Mouse (Mus musculus) right cerebral cortex, postnatal 36 days (tissue): ENCODE results near the gene Cacng6.

Source experiments
- DNase-seq, 2 experiments: peaks; one replicate each; pipeline ENCODE4 v3.0.0; 2022; ENCODE audit warnings: low spot score in 2 of 2, mixed read lengths in 1 of 2

Gene Cacng6

DNA sequence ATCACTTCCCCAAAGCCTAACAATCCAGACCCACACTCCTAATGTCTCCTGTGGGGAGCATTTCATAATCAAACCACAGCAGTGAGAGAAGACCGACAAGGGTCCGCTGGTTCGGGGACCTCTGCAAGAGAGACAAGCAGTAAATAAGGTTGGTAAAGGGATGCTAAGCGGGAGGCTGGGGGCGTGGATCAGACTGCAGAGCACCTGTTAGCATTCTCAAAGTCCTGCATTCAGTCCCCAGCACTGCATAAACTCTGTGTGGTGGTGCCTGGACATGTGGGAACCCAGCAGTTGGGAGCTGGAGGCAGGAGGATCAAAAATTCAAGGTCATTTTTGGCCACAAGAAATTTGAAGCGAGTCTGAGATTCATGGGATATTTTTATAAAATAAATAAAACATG lies 4.1 kb upstream of the Cacng6 start:
- no peak for DNase-seq

DNA sequence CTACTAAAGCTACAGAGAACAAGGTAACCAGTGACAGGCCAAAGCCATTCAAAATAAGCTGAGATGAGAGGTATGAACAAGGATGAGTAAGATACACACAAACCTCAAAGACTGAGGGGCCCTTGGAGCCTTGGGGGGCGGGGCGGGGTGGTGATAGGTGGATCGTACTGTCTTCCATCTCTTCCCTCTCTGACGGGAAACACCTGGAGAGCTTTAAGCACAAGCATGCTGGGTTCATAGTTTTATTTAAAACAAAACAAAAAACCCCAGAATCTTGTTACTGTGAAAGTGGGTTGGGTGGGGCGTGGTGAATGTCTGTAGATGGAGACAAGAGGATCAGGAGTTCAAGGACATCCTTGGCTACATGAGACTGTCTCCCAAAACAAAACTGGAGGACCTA lies 3.5 kb upstream of the Cacng6 start:
- DNase-seq = no peak

DNA sequence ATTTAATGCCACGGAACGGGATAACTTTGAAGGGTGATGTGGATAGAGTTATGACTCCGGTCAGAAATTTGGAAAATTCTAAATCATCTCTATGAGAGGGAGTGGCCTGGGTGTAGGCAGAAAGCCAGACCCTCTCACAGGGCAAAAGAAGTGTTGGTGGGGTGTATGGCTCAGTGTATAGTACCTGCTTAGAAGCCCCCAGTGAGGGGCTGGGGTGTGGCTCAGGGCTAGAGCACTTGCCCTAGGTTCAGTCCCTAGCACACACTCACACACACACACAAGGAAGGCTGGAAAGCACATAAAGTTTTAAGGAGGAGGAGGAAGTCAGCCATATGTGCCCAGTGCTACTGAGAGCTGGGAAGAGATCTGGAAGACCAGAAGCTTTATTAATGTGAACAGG lies 2.7 kb upstream of the Cacng6 start:
- no peak for DNase-seq

DNA sequence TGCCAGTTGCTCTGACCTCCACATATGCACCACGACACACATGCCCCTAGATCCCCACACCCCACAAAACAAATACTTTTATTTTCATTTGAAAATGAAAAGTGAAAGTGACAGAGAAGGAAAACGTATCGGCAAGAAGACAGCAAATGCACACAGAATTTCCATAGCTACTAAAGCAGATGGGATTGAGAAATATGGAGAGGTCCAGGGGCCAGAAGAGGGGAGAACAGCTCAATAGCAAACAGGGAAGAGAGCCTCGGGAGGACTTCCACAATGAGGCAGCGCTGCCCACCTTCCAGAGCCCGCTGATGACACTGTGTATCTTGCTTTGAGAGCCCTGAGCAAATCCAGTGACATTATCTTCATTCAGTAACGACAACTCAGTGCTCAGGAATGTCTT lies 1.9 kb upstream of the Cacng6 start:
- no peak for DNase-seq

DNA sequence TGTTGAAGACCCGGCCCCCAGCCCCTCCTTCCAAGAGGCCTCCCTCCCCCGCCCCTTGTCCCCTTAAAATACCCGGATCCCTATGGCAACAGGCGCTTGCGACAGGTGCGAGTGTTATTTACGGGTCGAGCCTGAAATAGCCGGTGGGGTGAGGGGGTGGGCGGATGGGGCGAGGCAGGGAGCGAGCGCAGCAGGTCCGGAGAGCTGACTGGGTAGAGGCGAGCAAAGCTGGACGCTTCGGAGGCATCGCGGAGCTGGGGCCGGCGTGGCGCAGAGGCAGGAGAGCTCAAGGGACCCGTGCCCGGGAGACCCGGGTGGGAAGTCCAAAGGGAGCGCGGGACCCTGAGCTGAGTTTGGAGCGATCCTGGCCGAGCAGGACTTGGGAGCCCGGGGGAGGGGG lies 565 bp upstream of the Cacng6 start:
- no peak for DNase-seq

DNA sequence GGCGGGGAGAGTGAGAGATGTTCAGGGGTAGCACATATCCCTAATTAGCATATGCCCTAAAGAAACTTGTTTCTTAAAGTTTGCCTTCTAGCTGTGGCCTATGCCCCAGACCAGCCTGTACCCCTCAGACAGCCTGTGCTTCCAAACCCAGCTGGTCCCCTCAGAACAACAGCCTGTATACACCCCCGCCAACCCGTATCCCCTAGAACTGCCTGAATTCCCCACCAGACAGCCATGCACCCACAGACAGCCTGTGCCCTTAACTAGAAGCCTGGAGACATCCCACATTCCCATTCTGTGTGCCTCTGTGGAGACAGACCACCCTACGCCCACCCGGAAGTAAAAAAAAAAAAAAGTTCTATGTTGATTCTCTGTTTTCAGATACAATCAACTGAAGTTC lies 1.1 kb downstream of the Cacng6 start:
- DNase-seq = no peak

DNA sequence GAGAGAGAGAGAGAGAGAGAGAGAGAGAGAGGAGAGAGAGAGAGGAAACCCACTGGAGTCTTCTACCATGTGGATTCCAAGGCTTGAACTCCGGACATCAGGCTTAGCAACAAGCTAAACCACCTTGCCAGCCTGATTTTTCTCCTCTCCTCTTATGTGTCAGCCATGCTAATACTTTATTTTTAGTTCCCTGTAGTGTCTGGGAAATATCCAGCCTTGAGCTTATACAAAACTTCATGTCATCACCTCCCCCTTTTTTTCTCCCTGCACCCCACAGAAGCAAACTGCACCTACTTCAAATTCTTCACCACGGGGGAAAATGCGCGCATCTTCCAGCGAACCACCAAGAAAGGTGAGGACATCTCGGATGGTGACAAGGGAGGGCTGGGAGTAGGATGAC lies 6.2 kb downstream of the Cacng6 start:
- DNase-seq = no peak

DNA sequence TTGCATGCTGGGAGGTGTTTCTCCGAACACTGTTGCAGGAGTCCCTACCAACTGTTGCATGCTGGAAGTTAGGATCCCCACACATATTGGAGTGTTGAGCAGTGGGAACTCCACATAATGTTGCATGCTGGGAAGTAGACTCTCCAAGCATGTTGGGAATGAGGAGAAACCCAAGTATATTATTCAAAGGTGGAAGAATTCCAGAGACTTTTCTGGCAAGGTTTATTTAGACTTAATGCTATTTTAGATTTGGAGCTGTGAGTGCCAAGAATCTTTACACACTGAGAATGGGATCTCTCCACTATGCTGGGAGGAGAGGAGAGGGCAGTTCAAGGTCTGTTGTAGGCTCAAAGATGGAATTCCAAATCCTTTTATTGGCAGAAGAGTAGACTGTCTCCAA lies 8.1 kb downstream of the Cacng6 start:
- DNase-seq = no peak

DNA sequence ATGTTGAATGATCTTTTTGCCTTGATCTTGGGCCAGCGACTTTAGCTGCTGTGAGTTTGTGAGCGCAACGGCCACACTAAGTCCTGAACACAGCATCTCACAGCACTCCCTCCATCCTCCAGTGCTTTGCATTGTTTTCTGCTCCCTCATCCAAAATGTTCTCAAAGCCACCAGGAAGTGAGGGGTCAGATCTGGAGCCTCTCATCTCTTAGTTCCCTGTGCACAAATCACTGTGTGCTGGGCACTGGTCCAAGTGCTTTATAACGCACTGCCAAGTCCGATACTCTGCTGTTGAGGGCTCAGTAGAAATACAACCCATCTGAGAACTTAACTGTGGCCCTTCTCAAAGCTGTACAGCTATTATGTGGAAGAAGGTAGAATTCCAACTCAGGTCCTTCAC lies 13.9 kb downstream of the Cacng6 start:
- no peak for DNase-seq

DNA sequence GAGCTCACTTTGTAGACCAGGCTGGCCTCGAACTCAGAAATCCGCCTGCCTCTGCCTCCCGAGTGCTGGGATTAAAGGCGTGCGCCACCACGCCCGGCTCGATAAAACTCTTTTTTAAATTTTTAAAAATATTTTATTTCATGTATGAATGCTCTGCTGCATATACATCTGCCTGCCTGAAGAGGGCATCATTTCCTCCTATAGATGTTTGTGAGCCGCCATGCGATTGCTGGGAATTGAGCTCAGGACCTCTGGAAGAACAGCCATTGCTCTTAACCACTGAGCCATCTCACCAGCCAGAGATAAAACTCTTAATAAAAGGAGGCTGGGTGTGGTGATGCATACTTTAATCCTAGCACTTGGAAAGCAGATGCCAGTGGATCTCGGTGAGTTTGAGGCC lies 16.0 kb downstream of the Cacng6 start:
- no peak for DNase-seq

DNA sequence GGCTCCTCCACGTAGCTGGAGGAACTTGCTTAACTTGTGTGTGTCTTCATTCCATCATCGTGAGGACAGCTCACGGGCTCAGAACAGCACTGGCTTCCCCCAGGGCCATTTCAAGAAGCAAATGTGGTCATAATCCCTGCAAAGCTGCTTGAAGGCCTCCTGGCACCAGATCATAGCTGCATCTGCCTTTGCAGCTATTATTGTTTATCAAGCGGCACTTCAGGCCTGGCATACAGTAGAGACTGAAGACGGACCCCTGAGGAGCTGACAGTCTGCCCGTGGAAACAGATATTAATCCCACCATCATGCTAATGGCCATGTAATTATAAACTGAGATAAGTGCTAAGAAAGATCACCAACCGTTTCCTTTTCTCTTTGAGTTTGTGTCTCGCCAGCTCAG lies 16.5 kb downstream of the Cacng6 start:
- no peak for DNase-seq

DNA sequence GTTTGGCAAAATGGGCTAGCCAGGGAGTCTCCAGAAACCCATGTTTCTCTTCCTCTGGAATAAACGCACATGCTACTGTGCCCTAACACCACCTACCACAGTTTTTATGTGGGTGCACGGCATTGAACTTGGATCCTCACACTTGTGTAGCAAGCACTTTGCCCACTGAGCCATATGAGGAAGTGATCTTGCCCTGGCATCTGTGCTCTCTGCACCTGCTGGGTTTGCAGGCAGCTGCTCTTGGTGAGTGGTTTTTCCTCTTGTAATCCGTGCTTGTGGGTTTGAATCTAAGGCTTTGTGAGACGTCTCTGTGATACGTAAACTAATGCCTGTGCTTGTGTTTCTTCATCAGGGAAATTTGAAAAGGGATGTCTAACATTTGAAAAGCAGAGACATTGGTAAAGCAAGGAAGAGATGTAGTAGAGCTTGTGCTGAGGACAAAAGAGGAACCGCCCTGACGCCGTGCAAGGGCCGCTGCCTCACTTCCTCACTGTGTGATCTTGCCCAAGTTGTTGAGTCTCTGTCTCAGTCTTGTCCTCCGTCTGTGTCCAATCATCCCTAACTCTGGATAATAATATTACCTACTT lies 18.6 kb downstream of the Cacng6 start:
- DNase-seq = no peak

DNA sequence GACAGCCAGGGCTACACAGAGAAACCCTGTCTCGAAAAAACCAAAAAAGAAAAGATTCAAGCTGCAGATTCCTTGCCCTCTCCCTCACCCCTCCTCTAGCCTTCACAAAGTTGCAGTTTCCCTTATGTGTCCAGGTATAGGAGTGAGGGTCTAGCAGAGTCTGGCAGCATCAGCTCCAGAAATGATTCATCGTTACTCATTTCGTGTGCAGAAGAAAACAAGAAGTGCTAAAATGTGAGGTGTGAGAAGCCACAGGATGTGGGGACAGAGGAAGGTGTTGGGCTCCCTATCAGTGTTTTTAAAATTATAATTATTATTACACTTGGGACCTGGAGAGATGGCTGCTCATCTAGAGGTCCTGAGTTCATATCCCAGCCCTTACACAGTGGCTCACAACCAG lies 20.7 kb downstream of the Cacng6 start:
- no peak for DNase-seq

DNA sequence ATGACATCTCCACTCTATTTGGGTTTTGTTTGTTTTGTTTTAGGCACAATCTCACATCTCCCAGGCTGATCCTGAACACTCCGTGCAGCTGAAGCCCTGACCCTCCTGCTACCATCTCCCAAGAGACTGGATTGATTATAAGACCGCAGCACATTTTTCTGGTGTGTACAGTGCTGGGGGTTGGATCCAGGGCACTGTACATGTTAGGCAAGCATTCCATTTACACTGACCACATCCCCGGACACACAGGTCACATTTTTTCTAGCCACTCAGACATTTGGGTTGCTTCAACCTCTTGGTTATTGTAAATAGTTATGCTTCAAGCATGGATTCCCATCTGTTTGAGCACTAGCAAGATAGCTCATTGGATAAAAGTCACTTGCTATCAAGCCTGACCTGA lies 22.6 kb downstream of the Cacng6 start:
- no peak for DNase-seq

DNA sequence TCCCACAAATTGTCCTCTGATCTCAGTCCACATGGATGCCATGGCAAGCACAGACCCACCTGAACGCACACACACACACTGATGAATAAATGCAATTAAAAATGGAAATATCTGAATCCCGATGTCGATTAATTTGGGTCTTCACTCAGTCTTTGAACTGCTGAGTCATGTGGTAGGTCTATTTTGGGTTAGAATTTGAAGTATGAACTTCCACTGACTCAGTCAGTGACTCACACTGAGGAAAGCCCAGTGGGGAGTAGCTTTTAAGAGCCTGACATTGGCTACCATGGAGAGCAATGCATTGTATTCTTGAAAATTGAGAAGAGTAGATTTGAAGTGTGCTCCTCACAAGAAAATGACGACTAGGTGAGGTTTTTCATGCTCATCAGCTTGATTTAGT lies 23.0 kb downstream of the Cacng6 start:
- no peak for DNase-seq

DNA sequence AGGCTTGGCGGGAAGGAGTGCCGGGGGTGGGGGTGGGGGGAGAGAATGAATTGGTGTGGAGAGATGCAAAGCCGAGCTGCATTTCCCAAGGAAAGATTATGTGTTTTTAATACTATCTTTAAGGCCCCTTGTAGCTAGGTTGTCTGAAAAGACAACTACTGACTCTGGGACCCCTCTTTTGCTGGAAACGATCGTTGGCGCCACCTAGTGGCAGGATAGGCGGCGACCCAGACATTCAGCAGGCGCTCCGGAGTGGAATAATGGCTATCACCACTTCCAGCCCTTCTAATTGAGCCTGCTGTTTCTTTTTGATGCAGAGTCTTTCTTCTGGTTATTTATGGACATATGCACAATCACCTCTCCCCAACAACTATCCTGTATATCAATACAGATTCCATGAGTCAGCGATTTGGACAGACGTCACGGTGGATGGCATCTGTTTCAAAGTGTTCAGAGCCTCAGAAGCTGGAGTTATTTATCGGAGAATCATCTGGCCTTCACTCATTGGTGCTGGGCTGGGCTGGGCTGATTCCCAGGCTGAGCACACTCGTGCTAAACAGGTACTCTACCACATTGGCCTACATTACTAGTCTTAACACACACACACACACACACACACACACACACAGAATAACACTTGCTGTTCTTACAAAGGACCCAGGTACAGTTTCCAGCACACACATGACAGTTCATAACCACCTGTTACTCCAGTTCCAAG lies 24.9 kb downstream of the Cacng6 start:
- no peak for DNase-seq

DNA sequence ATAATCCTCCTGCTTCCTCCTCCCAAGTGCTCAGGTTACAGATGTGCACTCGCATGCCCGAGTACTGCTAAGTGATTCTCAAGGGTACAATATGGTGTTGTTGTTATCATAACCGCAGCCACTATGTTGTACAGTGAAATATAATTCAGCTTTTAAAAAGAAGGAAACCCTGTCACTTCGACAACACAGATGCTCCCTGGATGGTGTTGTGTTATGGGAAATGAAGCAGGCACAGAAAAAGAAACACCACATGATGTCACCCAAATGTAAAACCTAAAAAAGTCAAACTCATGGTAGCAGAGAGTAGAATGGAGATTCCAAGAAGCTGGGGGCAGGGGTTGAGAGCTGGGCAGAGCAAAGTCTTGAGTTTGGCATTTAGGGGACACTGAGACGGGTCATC lies 26.7 kb downstream of the Cacng6 start:
- DNase-seq = no peak

DNA sequence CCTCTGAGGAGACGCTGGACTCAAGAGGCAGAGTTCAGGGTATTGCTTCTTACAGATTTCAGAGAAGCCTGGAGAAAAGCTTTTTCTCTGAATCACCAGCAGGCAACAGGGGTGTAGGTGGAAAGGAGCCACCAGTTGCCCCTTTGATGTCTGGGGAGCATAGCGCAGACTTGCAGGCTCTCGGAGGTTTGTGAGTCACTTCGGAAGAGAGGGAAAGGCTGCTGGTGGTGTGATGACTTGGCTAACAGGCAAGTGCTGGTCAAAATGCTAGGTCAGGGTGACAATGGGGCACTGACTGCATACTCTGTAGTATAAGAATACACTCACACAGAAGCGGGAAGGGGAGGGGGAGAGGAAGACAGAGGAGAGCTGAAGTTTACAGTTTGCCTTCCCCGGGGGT lies 27.2 kb downstream of the Cacng6 start:
- DNase-seq = no peak

DNA sequence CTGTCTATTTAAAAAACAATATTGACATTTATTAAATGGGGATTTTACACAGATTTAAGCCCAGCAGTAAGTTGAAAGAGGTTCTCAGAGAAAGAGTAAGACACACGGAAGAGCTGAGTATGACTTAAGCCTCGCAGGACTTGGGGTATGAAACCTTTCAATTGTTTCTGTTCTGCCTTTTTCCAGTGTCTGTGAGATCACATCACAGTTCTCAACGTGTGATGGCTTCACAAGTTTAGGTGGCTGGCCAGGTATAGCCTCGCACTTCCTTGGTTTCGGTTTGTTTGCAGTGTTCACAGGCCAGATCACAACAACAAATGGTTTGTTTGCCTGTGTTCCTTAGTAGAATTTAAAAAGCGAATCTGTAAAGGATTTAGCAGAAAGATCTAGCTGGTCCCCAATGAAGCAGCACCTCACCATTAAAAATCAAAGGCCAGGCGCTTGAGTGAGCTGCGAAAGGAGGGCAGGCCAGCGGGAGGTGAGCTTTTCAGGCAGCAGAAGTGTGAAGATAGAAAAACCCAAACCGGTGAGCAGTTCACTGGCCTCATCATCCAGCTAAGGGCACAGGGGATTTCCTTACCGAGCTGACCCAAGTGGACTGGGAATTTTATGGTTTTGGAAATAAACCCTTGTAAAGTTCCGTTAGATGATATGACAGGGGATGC lies 29.0 kb downstream of the Cacng6 start:
- no peak for DNase-seq

DNA sequence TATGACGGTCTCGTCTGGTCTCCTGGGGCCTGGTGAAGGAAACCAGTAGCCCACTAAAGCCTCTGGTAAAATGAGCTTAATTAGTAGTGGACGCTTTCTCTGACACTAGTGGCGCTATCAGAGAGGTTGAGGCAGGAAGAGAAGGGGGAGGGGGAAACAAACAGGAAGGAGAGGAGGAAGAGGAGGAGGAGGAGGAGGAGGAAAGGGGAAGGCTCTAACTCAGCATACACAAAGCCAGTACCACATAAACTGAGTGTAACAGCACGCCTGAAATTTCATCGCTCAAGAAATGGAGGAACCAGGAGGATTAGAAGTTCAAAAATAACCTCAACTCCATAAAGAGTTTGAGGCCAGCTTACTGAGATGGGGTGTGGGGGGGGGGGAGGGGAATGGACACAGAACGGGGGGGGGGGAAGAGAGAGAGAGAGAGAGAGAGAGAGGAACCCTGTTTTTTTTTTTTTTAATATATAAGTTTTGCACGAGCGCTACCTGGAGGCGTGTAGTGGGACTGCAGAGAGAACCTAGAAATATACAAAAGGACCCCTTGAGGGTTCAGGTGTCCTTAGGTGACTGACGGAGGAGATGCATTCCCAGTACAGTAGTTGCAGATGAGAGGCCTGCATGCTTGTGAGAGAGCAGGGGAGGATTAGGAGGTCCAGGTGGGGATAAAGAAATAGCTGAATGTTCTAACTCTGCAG lies 29.6 kb downstream of the Cacng6 start:
- DNase-seq = no peak

DNA sequence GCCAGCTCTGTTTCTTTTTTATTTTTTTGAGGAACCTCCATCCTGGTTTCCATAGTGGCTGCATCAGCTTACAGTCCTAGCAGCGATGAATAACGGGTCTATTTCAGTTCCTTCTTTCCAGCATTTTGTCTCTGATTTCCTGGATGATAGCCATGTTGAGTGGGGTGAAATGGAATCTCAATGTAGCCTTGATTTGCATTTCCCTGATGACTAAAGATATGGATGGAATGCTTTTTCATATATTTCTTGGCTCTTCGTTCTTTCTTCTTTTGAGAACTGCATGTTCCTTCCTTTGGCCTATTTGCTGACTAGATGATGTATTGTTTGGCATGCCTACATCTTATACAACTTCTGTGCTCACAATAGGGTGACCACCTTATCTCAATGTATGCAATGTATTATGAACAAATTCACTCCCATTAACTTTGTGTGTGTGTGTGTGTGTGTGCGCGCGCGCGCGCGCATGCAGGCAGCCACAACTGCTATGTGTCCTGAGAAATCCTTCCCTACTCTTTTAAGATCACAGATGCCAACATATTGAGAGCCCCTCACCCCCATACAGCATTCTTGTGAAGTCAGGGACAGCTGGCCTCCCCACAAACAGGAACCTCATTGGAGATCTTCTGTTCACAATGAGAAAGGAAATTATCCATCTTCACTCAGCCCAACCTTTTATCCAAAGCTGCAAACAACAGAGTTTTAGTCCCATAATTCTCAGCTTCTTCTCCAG lies 33.3 kb downstream of the Cacng6 start:
- DNase-seq = no peak

DNA sequence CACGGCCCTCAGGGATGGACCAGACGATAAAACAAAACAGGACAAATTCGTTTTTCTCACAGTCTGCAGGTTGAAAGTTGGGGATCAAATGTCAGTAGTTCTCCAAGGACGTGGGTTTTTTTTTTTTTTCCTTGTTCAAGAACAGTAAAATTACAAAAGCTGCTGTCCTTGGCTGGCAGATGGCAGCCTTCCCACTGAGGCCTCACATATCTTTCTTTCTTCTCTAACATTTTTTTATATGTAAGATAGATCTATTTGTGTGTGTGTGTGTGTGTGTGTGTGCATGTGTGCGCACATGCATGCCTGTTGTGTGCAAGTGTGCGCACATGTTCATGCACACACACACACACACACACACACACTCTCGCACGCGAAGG lies 33.8 kb downstream of the Cacng6 start:
- no peak for DNase-seq
